Mouse (Mus musculus): ENCODE data around the gene Bmt2. TPM values are rescaled to one million over a fixed set of nuclear protein-coding genes. Genes with fewer than 3 reads are reported as not detected.
A peak's percentile ranks its signal among the peaks of the same experiment; 100 is the strongest.

Gene Bmt2
- total and polyA plus RNA-seq, 2 experiments from 2014 or later = 8.7 to 13.1 TPM

DNA sequence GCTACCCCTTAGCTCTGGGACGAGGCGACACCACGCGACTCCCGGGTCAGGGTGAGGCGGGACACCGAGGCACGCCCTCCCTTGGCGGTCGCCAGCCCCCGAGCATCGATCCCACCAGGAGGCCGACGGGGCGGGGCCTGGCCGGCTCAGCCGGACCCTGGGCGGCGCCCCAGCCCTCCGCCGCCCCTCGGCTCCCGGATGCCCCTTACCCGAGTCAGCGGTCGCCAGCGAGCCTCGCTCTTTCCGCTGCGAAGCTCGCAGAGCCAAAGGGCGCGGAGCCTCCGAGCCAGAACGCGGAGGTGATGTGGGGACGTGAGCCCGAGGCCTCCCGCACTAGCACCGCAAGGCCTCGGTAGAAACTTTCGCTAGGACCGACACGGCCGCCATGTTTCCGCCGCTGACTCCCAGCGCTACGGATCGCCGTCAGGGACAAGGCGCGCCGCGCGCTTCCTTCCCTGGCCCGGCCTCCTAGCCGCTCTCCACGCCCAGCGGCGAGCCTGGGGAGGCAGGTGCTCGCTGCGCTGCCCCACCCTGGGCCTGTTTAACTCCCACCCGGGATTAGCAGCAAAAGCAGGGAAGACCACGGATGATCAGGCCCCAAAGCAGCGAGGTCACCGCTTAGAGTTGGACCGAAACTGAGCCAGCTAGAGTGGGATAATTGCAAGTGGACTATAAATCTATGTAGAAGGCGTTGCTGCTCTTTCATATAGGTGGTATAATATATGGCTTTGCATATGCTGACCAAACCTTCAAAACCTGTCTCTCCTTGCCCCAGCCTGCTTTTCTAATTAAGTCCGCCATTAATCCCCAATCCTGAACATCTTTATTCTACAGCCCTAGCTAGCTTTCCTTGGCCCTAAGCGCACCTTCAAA, 69.9 kb downstream of the Bmt2 start, which contains the start of gene Tmem168:
Gene Tmem168, minus strand, starts transcription at position 480 of the 873 bp plus-strand sequence.
- DNase-seq (ENCODE audit: low spot score) = peak; percentile 83
- 2% methylated on average over 70 of the region's 71 CpGs for WGBS
- Histone ChIP-seq H3K4me2 (ENCODE audit: low read depth, low read length) (peak within 1 kb of the TSS; percentile 67), H3K4me1 (ENCODE audit: control insufficient read depth, insufficient read depth) (peaks cover 16% of the 10 kb centered on the region), H3K36me3 (replicated peaks; ENCODE audit: control insufficient read depth, insufficient read depth, low read length) (peaks cover 5% of the 10 kb centered on the region), H3K9me3 (replicated peaks; ENCODE audit: control insufficient read depth, low read length) (no peaks in the 10 kb centered on the region), H3K9ac (replicated peaks; ENCODE audit: low read depth, low read length) (peak within 1 kb of the TSS; percentile 90), H3K4me3 (ENCODE audit: low read depth, low read length) (peak within 1 kb of the TSS; percentile 90), H3K27ac (ENCODE audit: low read depth) (peak within 1 kb of the TSS; percentile 98), H3K27me3 (ENCODE audit: control insufficient read depth, insufficient read depth, low read length) (no peaks in the 10 kb centered on the region)
- peak; percentile 95 for ATAC-seq (ENCODE audit: insufficient read depth, low read depth)
- TF ChIP-seq CTCF (IDR thresholded peaks at IDR 0.05; ENCODE audit: low read depth) (peak; percentile 10; the same call in 1 of the 2 replicates), EP300 (IDR thresholded peaks at IDR 0.05; ENCODE audit: low read depth) (peak; percentile 58; the same call in 1 of the 2 replicates)

DNA sequence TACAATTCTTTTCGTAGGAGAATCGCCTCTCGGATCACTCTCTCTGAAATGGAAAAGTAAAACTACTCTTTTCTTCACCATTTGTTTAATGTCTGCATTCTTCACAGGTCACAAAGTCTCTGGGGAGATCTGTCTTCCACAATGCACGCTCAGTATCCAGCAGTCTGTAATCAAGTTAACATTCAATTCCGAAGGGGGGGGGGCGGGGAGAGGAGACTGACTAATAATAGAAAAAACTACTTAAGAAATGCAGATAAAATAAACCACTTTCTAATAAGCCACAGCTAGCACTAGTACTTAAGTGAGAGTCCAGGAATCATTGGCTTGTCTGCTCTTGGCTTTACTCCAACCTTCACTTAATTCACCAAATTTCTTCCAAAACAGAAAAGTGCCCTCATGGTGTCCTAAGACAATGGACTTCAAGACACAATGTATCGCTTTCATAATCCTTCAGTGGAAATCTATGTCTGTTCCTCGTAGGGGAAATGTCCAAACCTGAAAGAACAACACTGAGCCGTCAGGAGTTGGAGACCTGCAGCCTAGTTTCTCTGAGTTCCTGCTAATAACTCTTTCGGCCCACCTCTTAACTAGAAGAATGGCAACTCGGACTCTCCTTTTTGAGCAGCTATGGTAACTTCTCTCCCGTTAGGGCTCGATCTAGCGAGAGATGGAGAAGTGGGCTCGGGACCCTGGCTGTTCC, 70.7 kb downstream of the Bmt2 start:
- peaks cover 6% of the 10 kb centered on the region for H3K36me3 ChIP-seq (replicated peaks; ENCODE audit: control insufficient read depth, insufficient read depth, low read length)
- peaks cover 17% of the 10 kb centered on the region for H3K4me1 ChIP-seq (ENCODE audit: control insufficient read depth, insufficient read depth)
- WGBS = 8% methylated on average over 15 of the region's 15 CpGs
- H3K27me3 ChIP-seq (ENCODE audit: control insufficient read depth, insufficient read depth, low read length) = no peaks in the 10 kb centered on the region
- H3K4me3 ChIP-seq (ENCODE audit: low read depth, low read length) = peak overlapping the region; percentile 90
- peak overlapping the region; percentile 98 for H3K27ac ChIP-seq (ENCODE audit: low read depth)
- peak overlapping the region; percentile 90 for H3K9ac ChIP-seq (replicated peaks; ENCODE audit: low read depth, low read length)
- no peak for ATAC-seq (ENCODE audit: insufficient read depth, low read depth)
- TF ChIP-seq CTCF (IDR thresholded peaks at IDR 0.05; ENCODE audit: low read depth) = no peak
- no peak for TF ChIP-seq EP300 (IDR thresholded peaks at IDR 0.05; ENCODE audit: low read depth)
- peak overlapping the region; percentile 67 for H3K4me2 ChIP-seq (ENCODE audit: low read depth, low read length)
- DNase-seq (ENCODE audit: low spot score) = peak; percentile 24
- no peaks in the 10 kb centered on the region for H3K9me3 ChIP-seq (replicated peaks; ENCODE audit: control insufficient read depth, low read length)

DNA sequence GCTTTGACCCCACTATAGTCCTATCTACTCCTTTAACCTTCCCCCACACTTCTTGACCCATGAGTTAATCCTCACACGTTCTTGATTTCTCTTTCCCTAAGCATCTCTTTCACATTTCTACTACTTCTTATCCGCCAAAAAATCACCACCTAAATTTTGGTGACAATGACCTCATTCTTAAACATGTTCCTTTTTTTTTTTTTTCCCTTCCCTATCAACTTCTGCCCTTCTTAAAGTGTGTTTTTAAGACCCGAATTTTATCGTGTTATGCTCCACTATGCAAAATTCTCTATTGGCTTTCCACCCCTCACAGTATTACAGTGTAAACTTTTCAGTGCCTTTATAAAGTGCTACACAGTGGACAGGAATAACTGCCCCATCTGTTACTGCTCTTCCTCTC, 71.4 kb downstream of the Bmt2 start:
- Histone ChIP-seq H3K4me3 (ENCODE audit: low read depth, low read length) (peak overlapping the region; percentile 90), H3K9me3 (replicated peaks; ENCODE audit: control insufficient read depth, low read length) (no peaks in the 10 kb centered on the region), H3K4me1 (ENCODE audit: control insufficient read depth, insufficient read depth) (peaks cover 24% of the 10 kb centered on the region), H3K27me3 (ENCODE audit: control insufficient read depth, insufficient read depth, low read length) (no peaks in the 10 kb centered on the region), H3K36me3 (replicated peaks; ENCODE audit: control insufficient read depth, insufficient read depth, low read length) (peaks cover 6% of the 10 kb centered on the region), H3K27ac (ENCODE audit: low read depth) (peak overlapping the region; percentile 98; the same call in 1 of the 2 replicates), H3K9ac (replicated peaks; ENCODE audit: low read depth, low read length) (peak overlapping the region; percentile 90; the same call in 1 of the 2 replicates), H3K4me2 (ENCODE audit: low read depth, low read length) (peak overlapping the region; percentile 67)
- no peak for DNase-seq (ENCODE audit: low spot score)
- ATAC-seq (ENCODE audit: insufficient read depth, low read depth) = no peak
- 66% methylated on average over 4 of the region's 4 CpGs for WGBS
- no peak for TF ChIP-seq CTCF (IDR thresholded peaks at IDR 0.05; ENCODE audit: low read depth)
- TF ChIP-seq EP300 (IDR thresholded peaks at IDR 0.05; ENCODE audit: low read depth) = no peak

DNA sequence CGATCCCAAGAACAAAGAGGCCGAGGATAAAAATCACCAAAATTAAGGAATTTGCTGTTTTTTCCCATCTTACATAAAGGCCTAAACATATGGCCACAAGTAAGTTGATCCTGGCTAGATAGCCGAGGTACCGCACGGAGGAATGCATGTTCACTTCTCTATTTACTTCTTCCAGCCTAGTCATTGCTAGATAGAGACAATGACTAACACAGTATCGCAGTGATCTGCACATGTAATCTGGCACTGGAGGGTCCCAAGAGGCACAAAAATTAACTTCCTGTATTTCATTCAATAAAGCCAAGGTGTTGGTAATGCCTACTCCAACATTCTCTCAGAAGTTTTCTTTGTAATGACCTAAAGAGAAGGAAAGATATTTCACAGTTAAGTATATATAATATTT, 74.6 kb downstream of the Bmt2 start:
- H3K9ac ChIP-seq (replicated peaks; ENCODE audit: low read depth, low read length) = no peak overlapping the region
- no peak overlapping the region for H3K4me2 ChIP-seq (ENCODE audit: low read depth, low read length)
- DNase-seq (ENCODE audit: low spot score) = no peak
- H3K4me3 ChIP-seq (ENCODE audit: low read depth, low read length) = no peak overlapping the region
- no peak overlapping the region for H3K27ac ChIP-seq (ENCODE audit: low read depth)
- no peak for ATAC-seq (ENCODE audit: insufficient read depth, low read depth)
- H3K27me3 ChIP-seq (ENCODE audit: control insufficient read depth, insufficient read depth, low read length) = no peaks in the 10 kb centered on the region
- WGBS = 85% methylated on average over 6 of the region's 6 CpGs
- peaks cover 32% of the 10 kb centered on the region for H3K4me1 ChIP-seq (ENCODE audit: control insufficient read depth, insufficient read depth)
- no peaks in the 10 kb centered on the region for H3K9me3 ChIP-seq (replicated peaks; ENCODE audit: control insufficient read depth, low read length)
- TF ChIP-seq CTCF (IDR thresholded peaks at IDR 0.05; ENCODE audit: low read depth) = no peak
- TF ChIP-seq EP300 (IDR thresholded peaks at IDR 0.05; ENCODE audit: low read depth) = no peak
- H3K36me3 ChIP-seq (replicated peaks; ENCODE audit: control insufficient read depth, insufficient read depth, low read length) = peaks cover 6% of the 10 kb centered on the region

DNA sequence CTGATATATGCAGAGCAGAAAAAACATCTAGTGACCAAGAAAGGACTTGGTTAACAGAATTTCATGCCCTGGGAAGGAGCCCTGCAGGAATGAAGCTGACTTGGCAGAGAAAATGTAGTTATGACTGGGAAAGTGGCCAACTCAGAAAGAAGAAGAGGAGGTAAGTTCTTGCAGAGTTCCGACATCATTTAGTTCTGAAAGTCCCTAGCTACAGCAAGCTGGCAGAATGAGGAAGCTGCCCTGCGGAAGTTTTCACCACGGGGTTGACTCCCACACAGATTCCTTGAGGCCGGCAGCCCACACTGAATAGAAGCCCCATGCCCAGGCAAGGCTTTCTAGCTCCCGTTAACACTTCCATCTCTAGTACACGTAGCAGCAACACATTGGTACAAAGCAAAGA, 76.2 kb downstream of the Bmt2 start:
- no peak; the same call in 1 of the 2 replicates for ATAC-seq (ENCODE audit: insufficient read depth, low read depth)
- Histone ChIP-seq H3K4me3 (ENCODE audit: low read depth, low read length) (peak overlapping the region; percentile 17; the same call in 1 of the 2 replicates), H3K27me3 (ENCODE audit: control insufficient read depth, insufficient read depth, low read length) (no peaks in the 10 kb centered on the region), H3K27ac (ENCODE audit: low read depth) (peak overlapping the region; percentile 41; the same call in 1 of the 2 replicates), H3K4me2 (ENCODE audit: low read depth, low read length) (peak overlapping the region; percentile 34), H3K4me1 (ENCODE audit: control insufficient read depth, insufficient read depth) (peaks cover 29% of the 10 kb centered on the region), H3K9ac (replicated peaks; ENCODE audit: low read depth, low read length) (no peak overlapping the region), H3K36me3 (replicated peaks; ENCODE audit: control insufficient read depth, insufficient read depth, low read length) (peaks cover 6% of the 10 kb centered on the region), H3K9me3 (replicated peaks; ENCODE audit: control insufficient read depth, low read length) (no peaks in the 10 kb centered on the region)
- 17% methylated on average over 6 of the region's 6 CpGs for WGBS
- TF ChIP-seq CTCF (IDR thresholded peaks at IDR 0.05; ENCODE audit: low read depth) (no peak), EP300 (IDR thresholded peaks at IDR 0.05; ENCODE audit: low read depth) (no peak)
- peak; percentile 38 for DNase-seq (ENCODE audit: low spot score)

All from heart, postnatal 0 days (tissue).